Mouse (Mus musculus) myocyte (in vitro differentiated cells): ENCODE data around the gene Hcrt.

ENCODE experiments used
- CEBPB ChIP-seq: IDR thresholded peaks from 2 replicates; pipeline ENCODE4 v1.6.1; 2011; ENCODE audit warnings: mild to moderate bottlenecking, moderate library complexity; ENCODE audit not compliant: poor library complexity, insufficient read depth, severe bottlenecking
- E2F4 ChIP-seq: IDR thresholded peaks from one replicate; pipeline ENCODE4 v1.6.1; 2011; ENCODE audit warnings: mild to moderate bottlenecking, control low read depth, moderate library complexity; ENCODE audit not compliant: insufficient read depth
- MAX ChIP-seq: IDR thresholded peaks from one replicate; pipeline ENCODE4 v1.6.1; 2011; ENCODE audit warnings: low read depth, mild to moderate bottlenecking, control low read depth
- MYOD1 ChIP-seq, 3 experiments: IDR thresholded peaks; one replicate each; pipeline ENCODE4 v1.6.1; 2011; ENCODE audit warnings: control low read depth in 2 of 3, low read depth in 2 of 3, mild to moderate bottlenecking in 2 of 3, moderate library complexity in 1 of 3; ENCODE audit not compliant: insufficient read length in 2 of 3, control insufficient read depth in 1 of 3
- MYOG ChIP-seq, 3 experiments: IDR thresholded peaks; one replicate each; pipeline ENCODE4 v1.6.1; 2011; ENCODE audit warnings: control low read depth in 2 of 3, low read depth in 2 of 3, mild to moderate bottlenecking in 2 of 3; ENCODE audit not compliant: insufficient read length in 2 of 3, control insufficient read depth in 1 of 3, insufficient read depth in 1 of 3
- POLR2A ChIP-seq: IDR thresholded peaks from one replicate; pipeline ENCODE4 v1.6.1; 2011; ENCODE audit warnings: low read depth, mild to moderate bottlenecking, control low read depth, moderate library complexity; ENCODE audit not compliant: insufficient read length
- POLR2AphosphoS2 ChIP-seq: IDR thresholded peaks from one replicate; pipeline ENCODE4 v1.6.1; 2011; ENCODE audit warnings: low read depth, control low read depth; ENCODE audit not compliant: insufficient read length
- TCF12 ChIP-seq: IDR thresholded peaks from one replicate; pipeline ENCODE4 v1.6.1; 2011; ENCODE audit warnings: mild to moderate bottlenecking, control low read depth; ENCODE audit not compliant: poor library complexity, insufficient read depth, severe bottlenecking
- USF1 ChIP-seq: IDR thresholded peaks from one replicate; pipeline ENCODE4 v1.6.1; 2011; ENCODE audit warnings: low read depth, mild to moderate bottlenecking, control low read depth, moderate library complexity

GRCm38 (mm10) chr11:100724919-100725512, 37.7 kb downstream of the Hcrt start:
- no peak for TF ChIP-seq TCF12
- TF ChIP-seq POLR2A = no peak
- TF ChIP-seq POLR2AphosphoS2 = no peak
- TF ChIP-seq CEBPB = no peak
- TF ChIP-seq MAX = no peak
- TF ChIP-seq E2F4 = no peak
- TF ChIP-seq USF1 = no peak
- no peak for TF ChIP-seq MYOD1 (IDR thresholded peaks at IDR 0.05; ENCODE audit: control insufficient read depth in 1 of 3, insufficient read length in 2 of 3, low read depth in 2 of 3)
- no peak for TF ChIP-seq MYOG (IDR thresholded peaks at IDR 0.05; ENCODE audit: control insufficient read depth in 1 of 3, insufficient read depth in 1 of 3, insufficient read length in 2 of 3, low read depth in 2 of 3)
